Mouse (Mus musculus): ENCODE data around the gene Arhgef25.
"Not testable (repeated sequence)": the region's sequence is repeated elsewhere in the genome, so short reads cannot be mapped to it uniquely, and the experiment has no call there.

DNA sequence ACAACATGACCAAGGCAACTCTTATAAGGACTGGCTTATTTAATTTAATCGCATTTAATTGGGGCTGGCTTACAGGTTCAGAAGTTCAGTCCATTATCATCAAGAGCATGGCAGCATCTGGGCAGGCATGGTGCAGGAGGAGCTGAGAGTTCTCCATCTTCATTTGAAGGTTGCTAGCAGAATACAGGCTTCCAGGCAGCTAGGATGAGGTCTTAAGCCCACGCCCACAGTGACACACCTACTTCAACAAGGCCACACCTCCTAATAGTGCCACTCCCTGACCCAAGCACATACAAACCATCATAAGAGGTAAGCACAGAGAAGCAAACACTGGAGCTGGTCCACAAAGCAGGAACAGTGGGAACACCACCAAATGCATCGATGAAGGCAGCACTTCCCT, 38.6 kb downstream of the Arhgef25 start:
- TF ChIP-seq CTCF (IDR thresholded peaks at IDR 0.05; ENCODE audit: low read depth, low read length); POLR2A (IDR thresholded peaks at IDR 0.05; ENCODE audit: borderline replicate concordance, low read depth, low read length): not testable (repeated sequence)

All from bone marrow macrophage, adult 2 months (primary cell).